Mouse (Mus musculus) neural tube, embryonic 10.5 days (tissue): ENCODE measurements around the gene Olfr1124.
"Not testable (repeated sequence)": the region's sequence is repeated elsewhere in the genome, so short reads cannot be mapped to it uniquely, and the experiment has no call there.

Experiments used
- DNase-seq: peaks from one replicate; pipeline ENCODE4 v3.0.0-alpha.2; 2017; ENCODE audit warnings: low spot score; ENCODE audit errors: extremely low spot score

Olfr1124 gene

DNA sequence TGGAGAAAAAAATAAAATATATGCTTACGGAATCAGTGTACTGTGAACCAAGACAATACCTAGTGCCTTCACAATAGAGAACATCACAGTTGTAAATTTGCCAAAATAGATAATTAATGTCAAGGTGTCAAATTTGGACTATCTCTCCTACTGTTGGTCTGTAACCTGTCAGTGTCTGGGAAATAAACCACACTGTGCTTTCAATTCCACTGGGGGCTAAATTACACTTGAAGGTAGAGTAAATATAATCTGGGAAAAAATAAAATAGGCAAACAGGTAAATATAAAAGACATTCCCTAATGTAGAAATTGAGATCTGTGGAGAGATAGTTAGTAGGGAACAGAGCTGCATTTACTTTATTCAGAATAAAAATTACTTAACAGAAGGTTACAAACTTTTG, at the start of gene Olfr1124:
Gene Olfr1124 (plus strand): TSS at position 301 of the 400 bp plus-strand sequence.
- no peak for DNase-seq

DNA sequence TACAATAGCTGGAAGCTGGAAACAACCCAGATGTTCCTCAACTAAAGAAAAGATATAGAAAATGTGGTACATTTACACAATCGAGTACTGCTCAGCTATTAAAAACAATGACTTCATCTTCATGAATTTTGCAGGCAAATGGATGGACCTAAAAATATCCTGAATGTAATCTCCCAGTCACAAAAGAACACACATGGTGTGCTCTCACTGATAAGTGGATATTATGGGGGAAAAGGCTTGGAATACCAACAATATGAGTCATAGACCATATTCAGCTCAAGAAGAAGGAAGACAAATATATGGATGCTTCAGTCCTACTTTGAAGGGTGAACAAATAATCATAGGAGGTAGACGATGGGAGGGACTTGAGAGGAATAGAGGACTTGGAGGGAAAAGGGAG, 46.1 kb upstream of the Olfr1124 start:
- DNase-seq, result no peak

DNA sequence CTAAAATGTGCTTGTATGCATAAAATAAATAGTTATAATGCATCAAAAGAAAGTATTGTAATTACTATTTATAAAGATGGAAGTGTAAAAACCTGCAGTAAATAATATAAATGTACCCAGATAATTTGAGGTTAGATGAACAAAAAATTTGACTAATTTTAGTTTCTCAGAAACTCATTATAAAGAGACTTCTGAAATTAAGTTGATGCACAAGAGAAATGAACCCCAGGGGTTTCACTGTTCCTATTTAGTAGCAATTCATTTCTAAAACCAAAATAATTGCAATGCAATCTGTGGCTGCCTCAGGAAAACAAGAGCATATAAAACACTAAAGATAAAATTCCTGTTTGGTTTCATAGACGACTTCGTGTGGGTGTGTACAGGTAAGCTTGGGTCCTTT, 44.5 kb upstream of the Olfr1124 start, which contains the start of gene Olfr1122:
Gene Olfr1122 (plus strand): TSS at position 301 of the 400 bp plus-strand sequence.
- no peak for DNase-seq

DNA sequence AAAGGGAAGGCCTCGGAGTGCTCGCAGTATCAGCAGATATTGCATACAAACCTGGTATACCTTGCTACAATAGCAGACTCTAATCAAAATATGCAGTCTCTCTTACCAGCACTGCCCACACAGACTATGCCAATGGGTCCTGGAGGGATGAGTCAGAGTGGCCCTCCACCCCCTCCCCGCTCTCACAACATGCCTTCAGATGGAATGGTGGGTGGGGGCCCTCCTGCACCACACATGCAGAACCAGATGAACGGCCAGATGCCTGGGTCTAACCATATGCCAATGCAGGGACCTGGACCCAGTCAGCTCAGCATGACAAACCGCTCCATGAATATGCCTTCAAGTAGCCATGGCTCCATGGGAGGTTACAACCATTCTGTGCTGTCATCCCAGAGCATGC, 36.5 kb upstream of the Olfr1124 start:
- not testable (repeated sequence) for DNase-seq

DNA sequence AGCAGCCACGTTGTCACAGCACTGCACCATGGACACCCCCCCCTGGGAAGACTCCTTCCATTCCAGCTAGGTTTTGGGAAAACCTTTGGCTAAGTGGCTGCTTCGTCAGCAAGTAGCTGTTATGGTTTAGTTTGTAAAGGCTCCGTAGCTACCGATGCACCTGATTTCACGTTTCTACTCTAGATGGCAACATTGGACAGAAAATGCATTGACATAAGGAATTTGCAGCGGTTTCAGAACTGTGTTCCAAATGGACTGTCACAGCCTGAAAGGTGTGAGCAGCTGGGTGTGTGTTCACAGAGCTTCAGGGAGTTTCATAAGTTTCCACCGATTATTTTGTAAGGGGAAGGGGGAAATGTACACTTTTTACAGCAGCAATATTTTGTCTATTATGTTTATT, 35.4 kb upstream of the Olfr1124 start:
- not testable (repeated sequence) for DNase-seq

DNA sequence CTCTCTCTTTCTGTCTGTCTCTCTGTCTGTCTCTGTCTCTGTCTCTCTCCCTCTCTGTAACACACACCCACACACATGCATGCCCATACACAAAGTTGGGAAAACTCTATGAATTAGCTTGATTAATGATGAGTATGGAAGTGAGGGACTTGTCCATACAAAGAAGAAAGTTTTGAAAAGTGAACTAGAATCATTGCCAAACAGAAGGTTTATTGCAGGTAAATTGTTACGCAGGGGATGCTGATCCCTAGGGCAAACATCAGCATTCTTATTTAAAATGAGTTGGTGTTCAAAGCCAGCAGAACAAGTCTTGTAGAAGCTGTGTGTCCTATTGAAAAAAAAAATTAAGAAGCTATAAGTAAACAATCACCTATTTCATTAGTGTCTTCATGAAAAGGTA, 13.7 kb upstream of the Olfr1124 start, which contains the start of gene Olfr1123:
Gene Olfr1123 (plus strand): TSS at position 301 of the 400 bp plus-strand sequence.
- DNase-seq, result no peak

DNA sequence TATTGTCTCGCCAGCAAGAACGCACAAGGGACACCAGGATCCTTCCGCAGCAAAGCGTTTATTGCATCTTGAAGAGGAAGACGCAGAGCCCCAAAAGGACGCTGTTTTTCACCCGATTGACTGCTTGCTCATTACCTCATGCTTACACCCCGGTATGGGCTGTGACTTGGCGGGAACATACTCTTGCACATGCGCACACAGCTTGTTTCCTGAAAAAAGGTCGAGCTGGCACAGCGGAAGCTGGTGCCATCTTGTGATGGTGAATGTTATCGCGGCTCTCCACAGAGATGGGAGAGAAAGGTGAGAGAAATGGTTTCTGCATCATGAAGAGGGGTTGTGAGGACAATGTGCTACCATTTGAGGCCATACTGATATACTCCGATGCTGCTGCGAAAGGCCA, 7.7 kb downstream of the Olfr1124 start:
- no peak for DNase-seq

DNA sequence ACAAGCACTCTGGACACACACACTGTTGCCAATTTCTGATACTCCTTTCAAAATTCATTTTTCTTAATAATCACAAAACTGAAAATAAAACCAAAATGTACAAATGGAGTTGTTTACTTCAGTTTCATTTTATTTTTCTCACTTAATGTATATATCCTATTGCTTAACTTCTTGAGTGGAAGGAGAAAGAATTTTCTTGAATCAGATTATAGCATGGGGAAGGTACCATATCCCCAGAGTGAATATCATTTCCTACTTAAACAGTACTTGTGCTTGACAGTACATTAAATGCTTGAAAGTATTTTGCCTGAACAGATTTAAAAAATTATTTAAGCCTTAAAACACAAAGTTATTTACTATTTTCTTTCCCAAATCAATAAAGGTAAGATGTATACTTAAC, 23.6 kb downstream of the Olfr1124 start, which contains the start of gene Olfr1126:
Gene Olfr1126 (plus strand): TSS at position 301 of the 400 bp plus-strand sequence.
- DNase-seq, result no peak

DNA sequence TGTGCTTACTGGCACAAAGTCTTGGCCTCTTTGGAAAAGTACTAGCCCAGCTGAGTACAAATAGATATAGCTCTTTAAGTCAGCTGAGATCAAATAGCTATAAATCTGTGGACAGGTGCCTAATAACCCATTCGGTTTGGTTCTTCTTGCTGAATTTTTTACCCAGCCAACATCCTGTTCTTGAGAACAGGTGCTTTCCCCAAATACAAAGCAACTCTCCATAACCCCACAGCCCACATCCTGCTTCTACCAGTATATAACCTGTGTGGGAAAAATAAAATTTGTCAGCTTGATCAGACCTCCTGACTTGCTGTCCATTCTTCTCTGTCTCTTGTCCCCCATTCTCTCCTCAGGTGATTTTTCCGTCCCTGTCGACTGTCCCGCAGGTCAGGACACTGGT, 31.7 kb downstream of the Olfr1124 start:
- DNase-seq, result no peak

DNA sequence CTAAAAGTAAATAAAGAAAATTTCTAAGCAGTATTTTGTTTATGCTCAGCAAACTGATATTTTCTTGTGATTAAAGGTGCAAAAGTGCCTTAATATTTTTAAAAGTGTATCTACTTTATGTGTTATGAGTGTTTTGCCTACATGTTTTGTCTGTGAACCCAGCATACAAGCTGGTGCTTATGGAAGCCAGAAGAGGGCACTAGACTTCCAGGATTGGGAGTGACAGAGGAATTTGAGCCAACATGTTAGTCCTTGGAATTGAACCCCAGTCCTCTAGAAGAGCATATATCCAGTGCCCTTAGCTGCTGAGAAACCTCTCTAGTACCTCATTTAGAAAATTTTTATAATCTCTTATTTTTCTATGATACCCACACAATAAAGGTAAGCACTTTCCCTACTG, 50.1 kb downstream of the Olfr1124 start:
- DNase-seq, result no peak

DNA sequence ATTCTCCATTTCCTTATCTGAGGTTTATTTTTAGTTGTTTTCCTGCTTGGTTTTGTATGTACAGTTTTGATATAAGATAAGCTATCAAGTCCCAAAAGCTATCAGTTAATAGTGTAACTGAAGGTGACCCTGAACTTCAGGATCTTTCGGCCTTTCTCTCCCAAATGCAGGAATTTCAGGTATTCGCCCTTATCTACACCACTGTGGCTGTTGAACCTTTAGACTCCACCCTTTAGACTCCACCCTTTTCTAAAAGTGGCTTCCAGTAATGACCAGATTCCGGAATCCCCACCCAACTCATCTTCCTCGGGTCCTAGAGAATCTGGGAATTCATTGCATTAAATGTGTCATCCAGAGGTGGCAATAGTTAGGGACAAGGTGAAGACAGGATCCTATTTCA, 51.1 kb downstream of the Olfr1124 start:
- DNase-seq, result no peak

DNA sequence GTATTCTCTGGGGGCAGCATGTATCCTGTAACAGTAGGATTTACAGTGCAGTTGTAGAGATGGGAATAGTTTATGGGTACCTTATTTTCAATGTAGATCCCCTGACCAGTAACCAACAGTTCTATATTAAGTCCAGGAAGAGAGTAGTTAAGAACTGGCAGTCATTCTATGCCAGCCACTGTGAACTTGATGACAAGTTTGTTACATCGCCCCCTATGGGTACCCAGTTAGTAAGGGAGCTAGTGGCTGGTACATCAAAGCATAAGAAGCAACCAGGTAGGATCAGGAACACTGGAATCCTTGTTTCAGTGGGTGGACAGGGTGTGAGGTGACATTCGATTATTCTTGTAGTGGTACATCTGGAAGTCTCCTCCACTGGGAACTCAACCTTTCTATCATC, 52.2 kb downstream of the Olfr1124 start:
- no peak for DNase-seq
